Mouse (Mus musculus) heart, embryonic 13.5 days (tissue): ENCODE results near the gene Dguok. TPM values are rescaled to one million over a fixed set of nuclear protein-coding genes. Genes with fewer than 3 reads are reported as not detected.

Source experiments
- ATAC-seq: fragments of 200-750 bp; cut with Nextera tagmentation; 2 replicates; pipeline ENCODE4 v1.8.0; 2017; ENCODE audit warnings: moderate TSS enrichment; ENCODE audit not compliant: insufficient number of reproducible peaks, low FRiP score, low TSS enrichment; ENCODE audit errors: extremely low read depth
- H3K27ac ChIP-seq: fragments of 300-500 bp; sonication (generic); replicated peaks from 2 replicates; pipeline ENCODE4 v1.5.1; 2015; ENCODE audit warnings: moderate library complexity, mild to moderate bottlenecking, inconsistent platforms
- H3K27me3 ChIP-seq: fragments of 300-500 bp; sonication (generic); replicated peaks from 2 replicates; pipeline ENCODE4 v1.6.1; 2015; ENCODE audit warnings: mild to moderate bottlenecking, inconsistent platforms
- H3K36me3 ChIP-seq: fragments of 300-500 bp; sonication (generic); 2 replicates; pipeline ENCODE4 v1.6.1; 2015; ENCODE audit warnings: mild to moderate bottlenecking, inconsistent platforms
- H3K4me1 ChIP-seq: fragments of 300-500 bp; sonication (generic); 2 replicates; pipeline ENCODE4 v1.6.1; 2015; ENCODE audit warnings: inconsistent platforms
- H3K4me2 ChIP-seq: fragments of 300-500 bp; sonication (generic); 2 replicates; pipeline ENCODE4 v1.6.1; 2015; ENCODE audit warnings: inconsistent platforms, mild to moderate bottlenecking, moderate library complexity
- H3K4me3 ChIP-seq: fragments of 300-500 bp; sonication (generic); 2 replicates; pipeline ENCODE4 v1.5.1; 2015; ENCODE audit warnings: moderate library complexity, mild to moderate bottlenecking, inconsistent platforms
- H3K9ac ChIP-seq: fragments of 300-500 bp; sonication (generic); 2 replicates; pipeline ENCODE4 v1.6.1; 2015; ENCODE audit warnings: inconsistent platforms, mild to moderate bottlenecking, moderate library complexity
- H3K9me3 ChIP-seq: fragments of 300-500 bp; sonication (generic); 2 replicates; pipeline ENCODE4 v1.6.1; 2016; ENCODE audit warnings: inconsistent platforms
- WGBS: fragments of 180-500 bp; shearing (Covaris S2); methylation state at CpG from one replicate; pipeline ENCODE4 v1.1.7; 2015; ENCODE audit warnings: mixed read lengths; 5-methylcytosine and 5-hydroxymethylcytosine counted together
- polyA plus RNA-seq: library from polyadenylated mRNA; unstranded; fragments of >200 nt; fragmentation: Nextera tagmentation; extraction: Ambion mirVana; gene quantifications from 2 replicates; pipeline ENCODE4 v1.2.1, GENCODE M21; 2015

The Dguok gene
- polyA plus RNA-seq, 1 experiment from 2014 or later = 55.2 TPM

DNA sequence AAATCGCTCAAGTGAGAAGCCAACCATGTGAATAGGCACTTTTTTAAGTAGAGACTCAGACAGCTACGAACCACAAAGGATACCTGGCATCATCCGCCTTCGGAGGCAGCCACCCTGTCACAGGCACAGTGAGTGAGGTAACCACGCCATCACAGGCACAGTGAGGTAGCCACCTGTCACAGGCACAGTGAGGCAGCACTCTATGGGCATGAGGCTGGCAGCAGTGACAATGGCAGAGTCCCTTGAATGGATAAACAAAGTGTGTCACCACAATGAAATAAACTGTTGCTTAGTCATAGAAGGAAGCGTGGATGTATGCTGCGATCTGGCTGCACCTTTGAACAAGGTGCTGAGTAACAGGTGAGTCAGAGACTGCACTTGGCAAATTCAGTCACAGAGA is 28.1 kb downstream of the Dguok start:
- Histone ChIP-seq H3K27me3 (no peaks in the 10 kb centered on the region), H3K4me1 (peaks cover 9% of the 10 kb centered on the region), H3K27ac (no peak overlapping the region), H3K4me3 (no peak overlapping the region), H3K4me2 (no peak overlapping the region), H3K36me3 (peaks cover 61% of the 10 kb centered on the region), H3K9me3 (no peaks in the 10 kb centered on the region), H3K9ac (no peak overlapping the region)
- ATAC-seq = no peak
- 89% methylated on average over 7 of the region's 7 CpGs for WGBS

- H3K4me3 ChIP-seq = no peak overlapping the region
- ATAC-seq = no peak
- H3K9me3 ChIP-seq = no peaks in the 10 kb centered on the region
- no peak overlapping the region for H3K9ac ChIP-seq
- peaks cover 9% of the 10 kb centered on the region for H3K4me1 ChIP-seq
- peaks cover 59% of the 10 kb centered on the region for H3K36me3 ChIP-seq
- no peaks in the 10 kb centered on the region for H3K27me3 ChIP-seq
- no peak overlapping the region for H3K4me2 ChIP-seq
- H3K27ac ChIP-seq = no peak overlapping the region
- WGBS = 67% methylated on average over 4 of the region's 4 CpGs
Measured at GRCm38 (mm10) chr6:83478217-83478616, 28.6 kb downstream of the Dguok start.

DNA sequence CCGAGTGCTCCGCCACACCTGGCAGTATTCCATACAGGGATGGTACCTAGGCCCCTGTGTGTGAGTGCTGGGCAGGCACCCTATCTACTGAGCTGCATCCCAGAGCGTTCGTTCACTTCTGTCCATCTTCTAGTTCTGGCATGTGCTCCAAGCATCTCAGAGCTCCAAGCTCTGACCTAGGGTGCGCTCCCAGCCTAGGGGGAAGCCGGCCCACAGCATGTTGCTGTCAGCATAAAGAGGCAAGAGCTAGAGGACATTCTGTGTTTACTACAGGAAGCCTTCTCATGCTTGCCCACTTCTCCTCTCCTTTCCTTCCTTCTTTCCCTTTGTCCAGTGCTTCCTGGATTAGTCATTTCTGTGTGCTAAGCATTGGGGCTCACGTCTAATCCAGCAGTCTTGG is 31.3 kb downstream of the Dguok start:
- no peaks in the 10 kb centered on the region for H3K27me3 ChIP-seq
- no peak overlapping the region for H3K9ac ChIP-seq
- 58% methylated on average over 7 of the region's 7 CpGs for WGBS
- H3K4me3 ChIP-seq = no peak overlapping the region
- ATAC-seq = no peak
- H3K36me3 ChIP-seq = peaks cover 31% of the 10 kb centered on the region
- no peak overlapping the region for H3K27ac ChIP-seq
- H3K9me3 ChIP-seq = no peaks in the 10 kb centered on the region
- peaks cover 9% of the 10 kb centered on the region for H3K4me1 ChIP-seq
- no peak overlapping the region for H3K4me2 ChIP-seq

DNA sequence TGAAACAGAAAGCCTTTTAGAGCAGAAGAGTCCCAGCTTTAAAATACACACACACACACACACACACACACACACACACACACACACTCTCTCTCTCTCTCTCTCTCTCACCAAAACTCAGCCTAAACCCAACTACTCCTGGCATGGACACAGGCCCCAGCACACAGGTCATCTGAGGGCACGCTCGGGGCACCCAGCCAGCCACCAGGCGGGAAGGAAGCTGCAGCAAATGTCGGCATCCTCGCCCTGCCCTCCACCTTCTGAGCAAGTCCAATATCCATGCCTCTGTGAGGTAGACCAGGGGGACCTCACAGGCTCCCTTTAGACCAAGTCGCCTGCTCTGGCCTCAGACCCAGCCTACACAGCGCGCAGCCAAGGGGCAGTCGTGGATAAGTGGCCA is 33.5 kb downstream of the Dguok start:
- H3K4me2 ChIP-seq = no peak overlapping the region
- 70% methylated on average over 9 of the region's 9 CpGs for WGBS
- ATAC-seq = no peak

GRCm38 (mm10) chr6:83471739-83472138 is 35.0 kb downstream of the Dguok start:
- Histone ChIP-seq H3K27me3 (no peaks in the 10 kb centered on the region), H3K4me2 (no peak overlapping the region), H3K9me3 (no peaks in the 10 kb centered on the region), H3K4me3 (no peak overlapping the region), H3K4me1 (peaks cover 9% of the 10 kb centered on the region), H3K27ac (no peak overlapping the region), H3K36me3 (no peaks in the 10 kb centered on the region), H3K9ac (no peak overlapping the region)
- WGBS = 82% methylated on average over 7 of the region's 7 CpGs
- ATAC-seq = no peak

More for the DNA sequence above, 33.5 kb downstream of the Dguok start:
- H3K27me3 ChIP-seq = no peaks in the 10 kb centered on the region
- no peak overlapping the region; the same call in 1 of the 2 replicates for H3K9ac ChIP-seq
- no peak overlapping the region for H3K4me3 ChIP-seq
- H3K9me3 ChIP-seq = no peaks in the 10 kb centered on the region
- no peak overlapping the region for H3K27ac ChIP-seq
- H3K36me3 ChIP-seq = peaks cover 11% of the 10 kb centered on the region; the same call in 1 of the 2 replicates
- H3K4me1 ChIP-seq = peaks cover 9% of the 10 kb centered on the region

- H3K4me3 ChIP-seq = no peak overlapping the region
- no peak overlapping the region for H3K9ac ChIP-seq
- no peaks in the 10 kb centered on the region for H3K9me3 ChIP-seq
- H3K4me2 ChIP-seq = no peak overlapping the region
- peaks cover 15% of the 10 kb centered on the region for H3K4me1 ChIP-seq
- no peaks in the 10 kb centered on the region for H3K36me3 ChIP-seq
- H3K27me3 ChIP-seq = no peaks in the 10 kb centered on the region; the same call in 1 of the 2 replicates
- no peak for ATAC-seq
- no peak overlapping the region for H3K27ac ChIP-seq
Measured at GRCm38 (mm10) chr6:83464011-83464410, 42.8 kb downstream of the Dguok start.

DNA sequence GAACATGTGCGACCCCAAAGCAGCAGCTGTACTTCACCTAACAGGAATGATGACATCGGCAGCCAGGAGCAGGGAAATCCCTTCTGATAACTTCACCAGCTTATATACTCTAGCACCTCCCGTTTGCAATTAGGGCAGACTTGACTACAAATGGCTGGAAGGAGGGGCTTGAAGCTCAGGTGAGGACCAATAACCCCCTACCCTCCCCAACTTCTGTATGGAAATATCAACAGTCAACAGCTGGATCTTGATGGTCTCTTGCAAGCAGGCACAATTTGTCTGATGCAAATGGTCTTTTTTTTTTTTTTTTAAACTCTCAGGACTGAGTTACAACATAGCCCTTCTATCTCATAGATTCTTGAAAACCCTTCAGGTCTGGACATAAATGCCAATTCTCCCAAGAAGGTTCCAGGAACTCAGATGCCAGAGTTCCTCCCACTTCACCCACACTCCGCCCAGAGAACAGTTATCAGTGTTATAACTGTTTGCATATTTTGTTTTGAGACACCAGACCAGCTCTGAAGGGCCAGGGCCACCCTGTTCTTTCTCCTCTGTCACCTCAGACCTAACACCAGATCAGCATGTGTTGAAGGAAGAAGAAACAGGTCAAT is 47.6 kb downstream of the Dguok start, which contains the start of gene Tet3:
Gene Tet3 (minus strand): TSS at position 51 of the 611 bp plus-strand sequence.
- no peak within 1 kb of the TSS for H3K4me2 ChIP-seq
- peaks cover 7% of the 10 kb centered on the region; the same call in 1 of the 2 replicates for H3K36me3 ChIP-seq
- WGBS = 42% methylated on average over 4 of the region's 4 CpGs
- no peak within 1 kb of the TSS for H3K27ac ChIP-seq
- H3K9me3 ChIP-seq = no peaks in the 10 kb centered on the region
- H3K27me3 ChIP-seq = peaks cover 6% of the 10 kb centered on the region; the same call in 1 of the 2 replicates
- H3K4me3 ChIP-seq = no peak within 1 kb of the TSS
- H3K9ac ChIP-seq = no peak within 1 kb of the TSS
- ATAC-seq = no peak
- H3K4me1 ChIP-seq = peaks cover 46% of the 10 kb centered on the region

GRCm38 (mm10) chr6:83456984-83457810 is 49.6 kb downstream of the Dguok start:
- H3K9me3 ChIP-seq = no peaks in the 10 kb centered on the region
- peak overlapping the region; percentile 96 for H3K4me2 ChIP-seq
- peak; percentile 9; the same call in 1 of the 2 replicates for ATAC-seq
- H3K4me1 ChIP-seq = peaks cover 64% of the 10 kb centered on the region
- peaks cover 7% of the 10 kb centered on the region; the same call in 1 of the 2 replicates for H3K36me3 ChIP-seq
- H3K4me3 ChIP-seq = peak overlapping the region; percentile 88
- peak overlapping the region; percentile 95 for H3K27ac ChIP-seq
- peaks cover 6% of the 10 kb centered on the region; the same call in 1 of the 2 replicates for H3K27me3 ChIP-seq
- 7% methylated on average over 33 of the region's 33 CpGs for WGBS
- peak overlapping the region; percentile 97 for H3K9ac ChIP-seq

DNA sequence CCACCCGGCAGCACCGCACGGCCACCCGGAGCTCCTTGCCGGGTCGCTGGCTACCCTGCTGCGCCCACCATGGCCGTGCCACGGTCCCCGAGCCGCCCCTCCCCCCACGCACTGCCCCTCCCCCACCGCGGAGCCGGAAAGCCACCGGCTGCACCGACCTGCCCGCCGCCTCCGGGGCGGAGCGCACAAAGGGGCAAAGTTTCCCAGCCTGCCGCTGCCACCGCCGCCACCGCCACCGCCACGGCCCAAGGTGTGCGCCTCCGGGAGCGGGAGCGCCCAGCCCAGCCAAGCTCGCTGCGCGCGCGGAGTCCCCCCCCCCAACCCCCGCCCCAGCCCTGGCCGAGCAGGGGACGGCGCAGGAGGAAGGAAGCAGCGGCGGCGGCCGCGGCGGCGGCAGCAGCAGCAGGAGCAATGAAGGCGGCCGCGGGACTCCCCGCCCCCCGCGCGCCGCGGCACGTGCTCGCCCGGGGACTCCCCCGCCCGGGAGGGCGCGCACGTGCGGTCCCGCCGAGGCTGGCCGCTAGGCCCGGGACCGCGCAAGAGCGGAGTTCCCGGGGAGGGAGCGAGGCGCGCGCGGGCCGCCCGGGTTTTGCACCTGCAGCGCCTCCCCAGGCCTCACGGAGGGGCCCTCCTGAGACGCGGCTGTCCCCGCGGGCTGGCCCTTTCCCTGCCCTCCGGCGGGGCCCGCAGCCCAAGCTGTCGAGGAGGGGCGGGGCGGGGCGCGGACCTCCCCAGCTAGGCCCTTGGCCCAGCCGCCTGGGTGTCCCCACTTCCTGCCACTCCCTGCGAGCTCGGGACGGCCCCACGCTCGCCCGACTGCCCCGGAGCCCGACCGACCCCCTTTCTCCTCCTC is 50.4 kb downstream of the Dguok start:
- under 1% methylated on average over 62 of the region's 105 CpGs for WGBS
- Histone ChIP-seq H3K9ac (peak overlapping the region; percentile 97), H3K4me1 (peaks cover 73% of the 10 kb centered on the region)

DNA sequence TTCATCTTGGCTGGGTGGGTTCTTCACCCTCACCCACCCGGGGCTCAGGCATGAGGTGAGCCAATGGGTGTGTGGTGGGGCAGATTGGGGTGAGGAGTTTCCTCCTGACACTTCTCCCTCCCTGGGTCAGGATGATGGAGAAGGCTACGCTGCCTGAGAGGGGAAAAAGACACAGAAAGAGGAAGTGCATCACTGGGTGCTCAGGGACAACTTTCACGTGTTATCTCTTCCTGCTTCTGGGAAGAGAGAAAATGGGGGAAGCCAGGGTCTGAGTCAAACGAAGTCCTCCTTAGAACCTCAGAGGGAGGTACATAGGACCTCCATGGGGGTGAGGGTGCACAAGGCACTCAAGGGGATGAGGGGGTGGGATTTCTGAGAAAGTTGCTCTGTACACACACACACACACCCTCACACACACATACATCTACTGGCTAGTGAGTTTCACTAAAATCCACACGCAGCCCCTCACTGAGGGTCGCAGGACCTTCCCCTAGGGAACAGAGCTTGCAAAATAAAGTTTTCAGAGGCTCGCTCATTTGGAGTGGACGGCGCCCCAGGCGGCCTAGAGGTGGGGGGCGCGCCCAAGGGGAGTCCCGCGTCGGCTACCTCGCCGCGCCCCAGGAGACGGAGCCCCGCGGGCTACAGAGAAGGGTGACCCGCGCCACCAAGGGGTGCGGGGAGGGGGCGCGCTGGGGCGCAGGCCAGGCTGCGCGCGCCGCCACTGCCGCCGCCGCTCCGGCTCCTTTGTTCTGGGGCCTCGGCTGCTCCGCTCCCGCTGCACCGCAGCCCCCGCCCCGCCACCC is 51.2 kb downstream of the Dguok start:
- under 1% methylated on average over 12 of the region's 41 CpGs for WGBS
- Histone ChIP-seq H3K4me3 (peak overlapping the region; percentile 88), H3K4me2 (peak overlapping the region; percentile 96), H3K27ac (peak overlapping the region; percentile 95), H3K36me3 (peaks cover 11% of the 10 kb centered on the region; the same call in 1 of the 2 replicates), H3K9ac (peak overlapping the region; percentile 97), H3K9me3 (no peaks in the 10 kb centered on the region), H3K27me3 (peaks cover 6% of the 10 kb centered on the region; the same call in 1 of the 2 replicates), H3K4me1 (peaks cover 81% of the 10 kb centered on the region)
- ATAC-seq = no peak

More for the DNA sequence above, 50.4 kb downstream of the Dguok start:
- Histone ChIP-seq H3K36me3 (peaks cover 11% of the 10 kb centered on the region; the same call in 1 of the 2 replicates), H3K4me3 (peak overlapping the region; percentile 88), H3K9me3 (no peaks in the 10 kb centered on the region), H3K27me3 (peaks cover 6% of the 10 kb centered on the region; the same call in 1 of the 2 replicates), H3K4me2 (peak overlapping the region; percentile 96), H3K27ac (peak overlapping the region; percentile 95)
- peak; percentile 71 for ATAC-seq
